Mouse (Mus musculus): ENCODE results near the gene Gpr180.

DNA sequence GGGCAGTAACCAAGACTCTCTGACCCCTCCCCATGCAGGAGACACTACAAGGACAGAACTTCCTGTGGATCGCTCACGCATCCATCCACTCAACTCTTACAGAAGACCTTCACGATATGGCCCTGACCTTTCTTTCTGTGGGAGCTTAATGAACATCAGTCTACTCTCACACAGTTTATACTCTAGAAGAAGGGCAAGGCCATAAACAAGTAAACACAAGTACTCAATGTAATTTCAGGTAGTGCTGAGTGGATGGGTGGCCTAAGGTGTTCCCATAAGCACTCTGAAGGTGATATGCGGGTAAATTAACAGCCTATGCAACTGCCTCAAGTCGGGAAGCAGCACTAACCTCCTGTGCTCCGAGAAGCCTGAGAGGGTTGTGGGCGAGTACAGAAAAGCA is 5.5 kb upstream of the Gpr180 start:
- TF ChIP-seq POLR2A (IDR thresholded peaks at IDR 0.05; ENCODE audit: extremely low read depth, insufficient read depth, low read length) (no peak), CTCF (IDR thresholded peaks at IDR 0.05; ENCODE audit: low read depth, low read length) (no peak)

All from liver, adult 2 months (tissue).